Mouse (Mus musculus): ENCODE data around the gene Invs.

DNA sequence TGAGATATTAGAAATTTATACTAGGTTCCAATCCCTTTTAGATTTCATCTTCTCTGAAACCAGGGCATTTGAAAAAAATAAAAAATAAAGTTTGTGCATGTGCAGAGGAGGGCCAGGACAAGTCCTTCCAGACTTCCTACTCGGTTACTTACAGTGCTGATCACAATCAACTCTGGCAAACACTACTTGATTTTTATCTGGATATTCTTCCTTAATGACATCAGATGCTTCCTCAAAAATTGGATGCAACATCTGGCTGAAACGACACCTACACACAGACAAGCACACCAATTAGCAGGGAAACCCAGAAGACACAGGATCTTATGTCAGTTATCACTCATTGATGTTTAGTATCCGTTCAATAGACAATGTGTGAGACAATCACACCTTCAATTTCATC lies 42.8 kb upstream of the Invs start:
- TF ChIP-seq CTCF (IDR thresholded peaks at IDR 0.05; ENCODE audit: low read depth) (no peak), EP300 (optimal IDR thresholded peaks at IDR 0.05) (no peak)

Data from stomach, postnatal 0 days (tissue).